Mouse (Mus musculus): ENCODE data around the gene Btk. TPM values are rescaled to one million over a fixed set of nuclear protein-coding genes. Genes with fewer than 3 reads are reported as not detected.
"Not testable (repeated sequence)": the region's sequence is repeated elsewhere in the genome, so short reads cannot be mapped to it uniquely, and the experiment has no call there.

The Btk gene
- total RNA-seq, 2 experiments from 2014 or later, result 0.27 to 0.62 TPM

- intact Hi-C loops (cut with DNase I; ENCODE audit: low total_unique reads), result no loop called here
- peak; percentile 89 for DNase-seq
Observed at GRCm38 (mm10) chrX:134585103-134586002, 2.0 kb upstream of the Btk start, which contains the start of gene Rpl36a. TSS of gene Rpl36a (plus strand) at chrX:134585654.

DNA sequence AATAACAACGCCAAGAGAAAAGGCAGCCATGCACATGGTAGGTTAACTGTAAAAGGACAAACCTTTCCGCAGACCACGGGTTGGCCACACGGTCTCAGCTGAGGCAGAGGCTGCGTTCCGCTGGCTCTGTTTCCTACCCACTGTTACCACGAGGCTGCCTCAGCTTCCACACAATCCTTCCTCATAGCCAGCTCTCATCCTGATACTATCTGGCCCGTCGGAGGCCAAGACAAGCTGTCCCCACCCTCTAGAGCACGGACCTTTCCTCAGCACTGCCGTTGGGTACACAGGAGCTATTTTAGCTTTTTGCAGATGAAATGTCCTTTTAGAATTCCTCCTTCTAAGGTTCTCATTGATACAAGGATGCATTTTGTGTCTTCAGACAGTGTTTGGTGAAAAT, 1.1 kb downstream of the Btk start:
- intact Hi-C loops (cut with DNase I; ENCODE audit: low total_unique reads), result no loop called here

DNA sequence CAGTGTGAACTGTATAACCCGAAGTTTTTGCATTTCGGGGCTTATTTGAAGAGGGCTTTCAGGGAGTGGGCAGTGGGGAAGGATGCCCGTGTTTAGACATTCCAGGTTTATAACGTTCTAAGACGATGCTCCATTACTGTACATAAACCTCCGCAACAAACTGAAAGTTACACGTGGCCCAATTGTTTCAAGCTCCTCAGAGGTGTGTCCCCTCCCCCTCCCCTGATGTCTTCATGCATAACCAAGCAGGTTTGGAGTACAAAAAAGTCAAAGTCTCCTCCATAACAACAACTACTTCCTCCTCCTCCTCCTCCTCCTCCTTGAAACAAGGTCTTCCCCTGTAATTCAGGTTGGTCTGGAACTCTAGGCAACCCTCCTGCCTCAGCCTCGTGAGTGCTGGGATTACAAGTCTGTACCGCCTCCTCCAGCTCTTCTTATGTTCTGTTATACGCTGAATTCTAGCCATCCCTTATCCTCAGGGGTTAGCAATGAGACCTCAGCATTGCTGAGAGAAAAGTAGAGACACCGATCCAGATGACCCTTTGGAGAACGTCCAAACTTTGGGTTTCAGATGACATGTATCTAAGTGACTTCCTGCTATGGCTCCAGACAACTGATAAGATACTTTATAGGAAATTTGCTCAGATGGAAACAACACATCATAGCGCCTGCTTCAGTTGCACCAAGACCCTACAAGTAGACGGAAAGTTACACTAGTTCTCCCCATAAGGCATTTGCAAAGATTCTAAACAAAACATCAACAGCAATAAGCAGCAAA, 2.7 kb downstream of the Btk start:
- DNase-seq, result no peak
- intact Hi-C loops (cut with DNase I; ENCODE audit: low total_unique reads), result no loop called here

More for the DNA sequence above, 1.1 kb downstream of the Btk start:
- DNase-seq, result no peak

GRCm38 (mm10) chrX:134577896-134578295, 5.5 kb downstream of the Btk start:
- DNase-seq, result no peak
- intact Hi-C loops (cut with DNase I; ENCODE audit: low total_unique reads), result no loop called here

GRCm38 (mm10) chrX:134566536-134567222, 16.7 kb downstream of the Btk start:
- intact Hi-C loops (cut with DNase I; ENCODE audit: low total_unique reads), result no loop called here
- no peak for DNase-seq

DNA sequence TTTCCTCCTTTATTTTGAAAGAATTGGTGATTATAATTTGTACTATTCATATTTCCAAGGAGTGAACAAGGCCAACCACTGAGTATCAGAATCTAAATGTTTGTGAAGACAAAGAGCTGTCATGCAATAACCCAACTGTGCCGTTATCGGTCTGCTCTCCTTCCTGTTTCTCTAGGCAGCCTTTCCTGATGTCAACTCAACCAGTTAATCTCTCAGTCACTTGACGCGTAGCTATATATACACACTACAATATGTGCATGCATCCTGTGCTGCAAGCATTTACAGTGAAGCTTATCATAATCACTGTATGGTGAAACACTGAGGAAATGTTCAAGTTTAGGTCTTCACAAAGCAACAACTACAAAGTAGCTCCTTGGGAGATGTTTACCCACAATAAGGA, 19.0 kb downstream of the Btk start:
- DNase-seq, result no peak
- intact Hi-C loops (cut with DNase I; ENCODE audit: low total_unique reads), result no loop called here

DNA sequence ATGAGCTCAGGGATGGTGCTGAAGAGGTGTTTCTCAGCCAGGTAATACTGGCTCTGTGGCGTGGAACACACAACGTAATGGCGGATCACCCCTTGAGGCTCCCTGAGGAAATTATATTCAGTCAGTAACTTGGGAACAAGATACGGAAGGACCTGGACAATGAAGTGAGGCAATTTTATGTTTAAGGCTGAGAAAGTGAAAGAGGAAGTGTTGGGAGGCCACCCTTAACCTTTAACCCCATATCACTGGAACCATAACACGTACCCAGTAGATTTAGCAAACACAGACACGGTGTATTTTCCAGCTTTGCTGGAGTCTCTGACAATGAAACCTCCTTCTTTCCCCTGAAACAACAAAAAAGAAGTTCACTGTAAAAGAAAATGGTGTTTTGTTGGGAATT, 28.9 kb downstream of the Btk start:
- no peak for DNase-seq
- intact Hi-C loops (cut with DNase I; ENCODE audit: low total_unique reads), result no loop called here

- intact Hi-C loops (cut with DNase I; ENCODE audit: low total_unique reads), result no loop called here
- no peak for DNase-seq
Observed at GRCm38 (mm10) chrX:134553326-134553725, 30.0 kb downstream of the Btk start.

- no peak for DNase-seq
- intact Hi-C loops (cut with DNase I; ENCODE audit: low total_unique reads), result no loop called here
Observed at GRCm38 (mm10) chrX:134550903-134551302, 32.5 kb downstream of the Btk start.

- no peak for DNase-seq
- intact Hi-C loops (cut with DNase I; ENCODE audit: low total_unique reads), result no loop called here
Observed at GRCm38 (mm10) chrX:134547330-134547729, 36.0 kb downstream of the Btk start.

GRCm38 (mm10) chrX:134541955-134542308, 41.4 kb downstream of the Btk start:
- DNase-seq, result no peak
- intact Hi-C loops (cut with DNase I; ENCODE audit: low total_unique reads), result no loop called here

GRCm38 (mm10) chrX:134541145-134541954, 42.0 kb downstream of the Btk start, which contains the start of gene Timm8a1:
TSS of gene Timm8a1 (minus strand) at chrX:134541865.
- intact Hi-C loops (cut with DNase I; ENCODE audit: low total_unique reads), result no loop called here
- peak; percentile 51 for DNase-seq

GRCm38 (mm10) chrX:134540414-134541135, 42.8 kb downstream of the Btk start:
- no peak for DNase-seq
- intact Hi-C loops (cut with DNase I; ENCODE audit: low total_unique reads), result no loop called here

GRCm38 (mm10) chrX:134539795-134540194, 43.6 kb downstream of the Btk start:
- intact Hi-C loops (cut with DNase I; ENCODE audit: low total_unique reads); DNase-seq: not testable (repeated sequence)

- no peak for DNase-seq
Observed at GRCm38 (mm10) chrX:134533346-134533745, 50.0 kb downstream of the Btk start.

GRCm38 (mm10) chrX:134525260-134525659, 58.1 kb downstream of the Btk start:
- intact Hi-C loops (cut with DNase I; ENCODE audit: low total_unique reads), result no loop called here
- DNase-seq, result no peak

More at GRCm38 (mm10) chrX:134533346-134533745, 50.0 kb downstream of the Btk start:
- intact Hi-C loops (cut with DNase I; ENCODE audit: low total_unique reads), result no loop called here

DNA sequence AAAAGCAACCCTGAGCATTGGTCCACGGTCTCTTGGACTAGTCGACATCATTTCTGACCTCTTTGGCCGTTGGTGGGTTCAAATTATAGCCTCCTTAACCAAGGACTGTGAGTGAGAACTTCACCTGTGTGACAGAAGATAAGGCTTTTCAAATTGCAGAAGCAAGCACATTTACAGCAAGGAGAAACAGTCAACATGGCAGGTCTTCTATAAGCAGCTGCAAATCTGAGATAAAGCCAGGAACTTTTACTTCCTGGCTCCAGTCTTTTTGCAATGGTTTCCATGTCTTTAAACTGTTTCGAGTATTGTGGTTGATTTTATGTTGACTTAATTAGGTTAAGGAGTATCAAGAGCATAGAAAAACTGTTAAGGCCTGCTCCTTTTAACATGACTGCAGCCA, 59.6 kb downstream of the Btk start:
- no peak for DNase-seq

GRCm38 (mm10) chrX:134509473-134509872, 73.9 kb downstream of the Btk start:
- intact Hi-C loops (cut with DNase I; ENCODE audit: low total_unique reads), result no loop called here

More for the DNA sequence above, 59.6 kb downstream of the Btk start:
- intact Hi-C loops (cut with DNase I; ENCODE audit: low total_unique reads), result no loop called here

More at GRCm38 (mm10) chrX:134509473-134509872, 73.9 kb downstream of the Btk start:
- DNase-seq, result no peak

All from gastrocnemius, postnatal 14 days (tissue).